Mouse (Mus musculus) myocyte (in vitro differentiated cells): Measurements from ENCODE around the gene Tmem248. TPM values are rescaled to one million over a fixed set of nuclear protein-coding genes. Genes with fewer than 3 reads are reported as not detected.

Experiments
- H3K27me3 ChIP-seq: one replicate; pipeline ENCODE4 v1.6.1; 2011; ENCODE audit not compliant: control insufficient read depth, insufficient read depth, insufficient read length
- H3K36me3 ChIP-seq: one replicate; pipeline ENCODE4 v1.6.1; 2011; ENCODE audit not compliant: control insufficient read depth, insufficient read depth
- H3K4me2 ChIP-seq: one replicate; pipeline ENCODE4 v1.6.1; 2011; ENCODE audit warnings: low read depth, control low read depth
- H3K4me3 ChIP-seq: one replicate; pipeline ENCODE4 v1.5.1; 2011; ENCODE audit warnings: mild to moderate bottlenecking, control low read depth, moderate library complexity
- H3K79me2 ChIP-seq: one replicate; pipeline ENCODE4 v1.6.1; 2011; ENCODE audit not compliant: control insufficient read depth, insufficient read depth
- H3ac ChIP-seq: one replicate; pipeline ENCODE4 v1.6.1; 2011; ENCODE audit not compliant: control insufficient read depth, insufficient read length
- CEBPB ChIP-seq: IDR thresholded peaks from 2 replicates; pipeline ENCODE4 v1.6.1; 2011; ENCODE audit warnings: mild to moderate bottlenecking, moderate library complexity; ENCODE audit not compliant: poor library complexity, insufficient read depth, severe bottlenecking
- E2F4 ChIP-seq: IDR thresholded peaks from one replicate; pipeline ENCODE4 v1.6.1; 2011; ENCODE audit warnings: mild to moderate bottlenecking, control low read depth, moderate library complexity; ENCODE audit not compliant: insufficient read depth
- MAX ChIP-seq: IDR thresholded peaks from one replicate; pipeline ENCODE4 v1.6.1; 2011; ENCODE audit warnings: low read depth, mild to moderate bottlenecking, control low read depth
- MYOD1 ChIP-seq, 3 experiments: IDR thresholded peaks; one replicate each; pipeline ENCODE4 v1.6.1; 2011; ENCODE audit warnings: control low read depth in 2 of 3, low read depth in 2 of 3, mild to moderate bottlenecking in 2 of 3, moderate library complexity in 1 of 3; ENCODE audit not compliant: insufficient read length in 2 of 3, control insufficient read depth in 1 of 3
- MYOG ChIP-seq, 3 experiments: IDR thresholded peaks; one replicate each; pipeline ENCODE4 v1.6.1; 2011; ENCODE audit warnings: control low read depth in 2 of 3, low read depth in 2 of 3, mild to moderate bottlenecking in 2 of 3; ENCODE audit not compliant: insufficient read length in 2 of 3, control insufficient read depth in 1 of 3, insufficient read depth in 1 of 3
- POLR2A ChIP-seq: IDR thresholded peaks from one replicate; pipeline ENCODE4 v1.6.1; 2011; ENCODE audit warnings: low read depth, mild to moderate bottlenecking, control low read depth, moderate library complexity; ENCODE audit not compliant: insufficient read length
- POLR2AphosphoS2 ChIP-seq: IDR thresholded peaks from one replicate; pipeline ENCODE4 v1.6.1; 2011; ENCODE audit warnings: low read depth, control low read depth; ENCODE audit not compliant: insufficient read length
- REST ChIP-seq: IDR thresholded peaks from one replicate; pipeline ENCODE4 v1.6.1; 2011; ENCODE audit warnings: mild to moderate bottlenecking, control low read depth, moderate library complexity; ENCODE audit not compliant: insufficient read depth, insufficient read length
- SRF ChIP-seq: IDR thresholded peaks from one replicate; pipeline ENCODE4 v1.6.1; 2011; ENCODE audit warnings: low read depth; ENCODE audit not compliant: control insufficient read depth, insufficient read length
- TCF12 ChIP-seq: IDR thresholded peaks from one replicate; pipeline ENCODE4 v1.6.1; 2011; ENCODE audit warnings: mild to moderate bottlenecking, control low read depth; ENCODE audit not compliant: poor library complexity, insufficient read depth, severe bottlenecking
- TCF3 ChIP-seq: IDR thresholded peaks from one replicate; pipeline ENCODE4 v1.6.1; 2011; ENCODE audit warnings: low read depth, control low read depth; ENCODE audit not compliant: insufficient read length
- USF1 ChIP-seq: IDR thresholded peaks from one replicate; pipeline ENCODE4 v1.6.1; 2011; ENCODE audit warnings: low read depth, mild to moderate bottlenecking, control low read depth, moderate library complexity
- polyA plus RNA-seq: library from polyadenylated mRNA; unstranded; fragments of >200 nt; fragmentation: generic; extraction: Trizol; gene quantifications from one replicate; pipeline ENCODE4 v1.2.1, GENCODE M21; 2012; ENCODE audit warnings: missing spikeins

Gene Tmem248
- polyA plus RNA-seq, 1 experiment, result 25.3 TPM

DNA sequence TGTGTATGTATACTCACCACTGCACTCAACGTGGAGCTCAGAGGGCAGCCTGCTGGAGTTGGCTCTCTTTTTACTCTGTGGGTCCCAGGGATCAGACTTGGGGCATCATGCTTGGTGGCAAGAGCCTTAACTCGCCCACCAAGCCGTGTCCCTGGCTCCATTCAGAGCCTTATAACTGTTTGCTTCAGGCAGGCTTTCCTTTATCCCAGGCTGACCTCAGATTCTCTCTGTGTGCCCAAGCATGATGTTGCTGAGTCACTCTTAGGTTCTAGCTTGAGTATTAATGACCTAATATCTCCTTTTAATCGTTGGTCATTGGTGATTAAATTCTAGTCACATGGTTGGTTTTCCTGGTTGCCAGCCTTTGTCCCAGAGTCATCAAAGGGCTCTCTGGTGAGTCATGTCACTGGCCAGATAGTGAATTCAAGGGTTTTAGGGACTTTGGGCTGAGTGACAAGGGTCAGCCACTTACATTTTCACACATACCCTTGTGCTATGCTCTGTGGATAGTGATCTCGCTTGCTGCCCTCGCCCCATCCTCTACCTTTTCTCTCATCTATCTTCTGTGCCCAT lies 47.6 kb downstream of the Tmem248 start:
- Histone ChIP-seq H3K36me3 (peaks cover 4% of the 10 kb centered on the region), H3K79me2 (peaks cover under 1% of the 10 kb centered on the region), H3K4me2 (no peak overlapping the region), H3K4me3 (no peak overlapping the region), H3ac (no peak overlapping the region), H3K27me3 (no peaks in the 10 kb centered on the region)
- TF ChIP-seq MAX (no peak), REST (no peak), E2F4 (no peak), MYOD1 (IDR thresholded peaks at IDR 0.05; ENCODE audit: control insufficient read depth in 1 of 3, insufficient read length in 2 of 3, low read depth in 2 of 3) (no peak), POLR2AphosphoS2 (no peak), POLR2A (no peak), TCF12 (no peak), TCF3 (no peak), CEBPB (no peak), MYOG (IDR thresholded peaks at IDR 0.05; ENCODE audit: control insufficient read depth in 1 of 3, insufficient read depth in 1 of 3, insufficient read length in 2 of 3, low read depth in 2 of 3) (no peak), USF1 (no peak), SRF (no peak)

DNA sequence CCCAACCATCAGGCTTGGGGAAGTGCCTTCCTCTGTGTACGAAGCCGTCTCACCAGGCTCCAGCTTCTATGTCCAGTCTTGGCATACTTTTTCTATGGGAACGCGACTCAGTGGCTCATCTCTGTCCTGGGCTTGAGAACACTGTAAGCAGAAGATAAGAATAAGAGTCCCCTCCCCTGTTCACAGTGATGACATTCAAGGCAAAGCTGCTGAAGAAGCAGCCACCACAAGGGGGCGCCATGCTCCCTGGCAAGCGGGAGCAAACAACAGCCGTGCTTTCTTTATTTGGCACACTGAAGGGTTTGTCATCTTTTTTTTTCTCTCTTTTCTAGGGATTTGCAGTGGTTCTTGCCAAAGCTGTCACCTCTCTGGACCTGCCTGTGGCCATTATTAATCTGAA lies 49.8 kb downstream of the Tmem248 start:
- Histone ChIP-seq H3K36me3 (peaks cover 4% of the 10 kb centered on the region), H3K79me2 (no peaks in the 10 kb centered on the region), H3K4me2 (no peak overlapping the region), H3ac (no peak overlapping the region), H3K4me3 (no peak overlapping the region), H3K27me3 (no peaks in the 10 kb centered on the region)
- no peak for TF ChIP-seq E2F4
- TF ChIP-seq CEBPB, result no peak
- no peak for TF ChIP-seq TCF12
- TF ChIP-seq SRF, result no peak
- TF ChIP-seq POLR2AphosphoS2, result no peak
- no peak for TF ChIP-seq REST
- no peak for TF ChIP-seq MYOG (IDR thresholded peaks at IDR 0.05; ENCODE audit: control insufficient read depth in 1 of 3, insufficient read depth in 1 of 3, insufficient read length in 2 of 3, low read depth in 2 of 3)
- no peak for TF ChIP-seq USF1
- no peak for TF ChIP-seq POLR2A
- no peak for TF ChIP-seq MAX
- no peak for TF ChIP-seq TCF3
- no peak for TF ChIP-seq MYOD1 (IDR thresholded peaks at IDR 0.05; ENCODE audit: control insufficient read depth in 1 of 3, insufficient read length in 2 of 3, low read depth in 2 of 3)

GRCm38 (mm10) chr5:130267316-130267715 lies 50.4 kb downstream of the Tmem248 start:
- TF ChIP-seq MYOD1 (IDR thresholded peaks at IDR 0.05; ENCODE audit: control insufficient read depth in 1 of 3, insufficient read length in 2 of 3, low read depth in 2 of 3), result no peak
- TF ChIP-seq POLR2AphosphoS2, result no peak
- no peak for TF ChIP-seq CEBPB
- no peak for TF ChIP-seq MYOG (IDR thresholded peaks at IDR 0.05; ENCODE audit: control insufficient read depth in 1 of 3, insufficient read depth in 1 of 3, insufficient read length in 2 of 3, low read depth in 2 of 3)
- TF ChIP-seq E2F4, result no peak
- TF ChIP-seq POLR2A, result no peak
- TF ChIP-seq SRF, result no peak
- no peak for TF ChIP-seq TCF12
- Histone ChIP-seq H3K4me2 (no peak overlapping the region), H3K36me3 (peaks cover 4% of the 10 kb centered on the region), H3K4me3 (no peak overlapping the region), H3ac (no peak overlapping the region), H3K79me2 (no peaks in the 10 kb centered on the region), H3K27me3 (no peaks in the 10 kb centered on the region)

DNA sequence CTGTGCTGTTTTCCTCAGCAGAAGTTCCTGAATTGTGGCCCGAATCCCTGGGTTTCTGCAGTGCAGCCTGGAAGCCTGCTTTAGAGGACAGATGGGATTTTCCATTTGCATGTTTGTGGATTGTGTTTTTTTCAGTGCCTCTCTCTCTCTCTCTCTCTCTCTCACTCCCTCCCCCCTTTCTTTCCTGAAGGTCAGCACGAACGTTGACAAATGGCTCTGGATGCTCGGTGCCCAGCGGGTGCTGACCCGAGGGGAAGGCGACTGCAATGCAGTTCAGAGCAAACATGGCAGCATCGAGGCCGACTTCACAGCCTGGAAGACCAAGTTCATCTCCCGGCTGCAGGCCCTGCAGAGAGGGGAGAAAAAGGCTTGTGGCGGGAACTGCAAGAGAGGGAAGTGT lies 52.1 kb downstream of the Tmem248 start:
- TF ChIP-seq MYOG (IDR thresholded peaks at IDR 0.05; ENCODE audit: control insufficient read depth in 1 of 3, insufficient read depth in 1 of 3, insufficient read length in 2 of 3, low read depth in 2 of 3) (no peak), TCF3 (no peak), MYOD1 (IDR thresholded peaks at IDR 0.05; ENCODE audit: control insufficient read depth in 1 of 3, insufficient read length in 2 of 3, low read depth in 2 of 3) (no peak), REST (no peak), E2F4 (no peak), USF1 (no peak), TCF12 (no peak), POLR2AphosphoS2 (no peak), MAX (no peak), POLR2A (no peak), SRF (no peak), CEBPB (no peak)
- Histone ChIP-seq H3K4me2 (no peak overlapping the region), H3K4me3 (no peak overlapping the region), H3K27me3 (no peaks in the 10 kb centered on the region), H3K79me2 (no peaks in the 10 kb centered on the region), H3ac (no peak overlapping the region), H3K36me3 (peaks cover 4% of the 10 kb centered on the region)

DNA sequence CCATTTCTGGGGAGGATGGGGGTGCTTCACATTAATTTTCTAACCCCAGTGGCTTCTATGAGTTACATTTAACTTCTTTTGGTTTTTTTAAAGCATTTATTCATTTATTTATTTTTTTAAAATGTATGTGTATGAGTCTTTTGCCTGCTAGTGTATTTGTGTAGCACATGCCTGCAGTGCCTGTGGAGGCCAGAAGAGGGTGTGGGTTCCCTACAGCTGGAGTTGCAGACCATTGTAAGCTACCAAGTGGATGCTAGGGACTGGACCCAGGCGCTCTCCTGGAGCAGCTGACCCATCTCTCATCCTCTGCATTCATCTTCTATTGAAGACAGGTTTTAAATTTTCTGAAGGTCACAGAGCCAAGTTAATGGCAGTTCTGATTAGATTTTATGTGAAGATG lies 55.5 kb downstream of the Tmem248 start:
- H3K36me3 ChIP-seq, result peaks cover 9% of the 10 kb centered on the region
- no peak for TF ChIP-seq MYOG (IDR thresholded peaks at IDR 0.05; ENCODE audit: control insufficient read depth in 1 of 3, insufficient read depth in 1 of 3, insufficient read length in 2 of 3, low read depth in 2 of 3)
- no peak for TF ChIP-seq POLR2AphosphoS2
- TF ChIP-seq TCF12, result no peak
- no peak for TF ChIP-seq MYOD1 (IDR thresholded peaks at IDR 0.05; ENCODE audit: control insufficient read depth in 1 of 3, insufficient read length in 2 of 3, low read depth in 2 of 3)
- TF ChIP-seq POLR2A, result no peak
- no peak for TF ChIP-seq SRF
- no peak for TF ChIP-seq USF1

More for the DNA sequence above, 55.5 kb downstream of the Tmem248 start:
- H3K79me2 ChIP-seq, result no peaks in the 10 kb centered on the region
- H3ac ChIP-seq, result no peak overlapping the region
- no peak overlapping the region for H3K4me3 ChIP-seq
- H3K27me3 ChIP-seq, result no peaks in the 10 kb centered on the region
- no peak overlapping the region for H3K4me2 ChIP-seq
